In genomic region chr12:84996501-84997398, GRCm38 (mm10) we compare ENCODE assay signal across 8 mouse cellular contexts. TPM values are rescaled to one million over a fixed set of nuclear protein-coding genes. Genes with fewer than 3 reads are reported as not detected.
DNase-seq lines count a peak whose midpoint lies in the region; ATAC-seq and TF ChIP-seq lines count a peak whose summit lies in the region.

No protein-coding gene starts in this region.

- peaks cover 3% of the 10 kb centered on the region; the same call in 1 of the 2 replicates for H3K36me3 ChIP-seq in kidney, embryonic 15.5 days
- no peaks in the 10 kb centered on the region for H3K36me3 ChIP-seq in hindbrain, embryonic 14.5 days (replicated peaks; ENCODE audit: control insufficient read depth, insufficient read depth)
- no peaks in the 10 kb centered on the region for H3K36me3 ChIP-seq in midbrain, embryonic 11.5 days (ENCODE audit: control insufficient read depth, insufficient read depth, low read length)
- no peaks in the 10 kb centered on the region for H3K36me3 ChIP-seq in stomach, embryonic 14.5 days (ENCODE audit: control insufficient read depth, insufficient read depth, low read length)

- peak overlapping the region; percentile 82 for H3K27ac ChIP-seq in kidney, embryonic 15.5 days
- peak overlapping the region; percentile 89 for H3K27ac ChIP-seq in hindbrain, embryonic 14.5 days
- H3K27ac ChIP-seq in midbrain, embryonic 11.5 days (ENCODE audit: low read depth, low read length): peak overlapping the region; percentile 48
- peak overlapping the region; percentile 50 for H3K27ac ChIP-seq in stomach, embryonic 14.5 days (ENCODE audit: low read length)

- ATAC-seq in kidney, embryonic 15.5 days (replicated peaks; ENCODE audit: low FRiP score): peak; percentile 53
- peak; percentile 77 for ATAC-seq in erythroblast, adult 5-6 weeks (replicated peaks; ENCODE audit: low FRiP score, poor library complexity, severe bottlenecking)
- peak; percentile 63; the same call in 1 of the 2 replicates for ATAC-seq in hindbrain, embryonic 14.5 days (ENCODE audit: low FRiP score)
- ATAC-seq in midbrain, embryonic 11.5 days (ENCODE audit: low FRiP score): peak; percentile 72
- peak; percentile 49 for ATAC-seq in stomach, embryonic 14.5 days (ENCODE audit: insufficient number of reproducible peaks, insufficient read depth, low FRiP score, low read depth)

- TF ChIP-seq CTCF in brain, embryonic 14.5 days (IDR thresholded peaks at IDR 0.05; ENCODE audit: borderline replicate concordance, extremely low read depth, insufficient read depth, insufficient read length): no peak

- no peaks in the 10 kb centered on the region for H3K27me3 ChIP-seq in kidney, embryonic 15.5 days
- H3K27me3 ChIP-seq in hindbrain, embryonic 14.5 days (ENCODE audit: control insufficient read depth, insufficient read depth, low read length): no peaks in the 10 kb centered on the region
- no peaks in the 10 kb centered on the region for H3K27me3 ChIP-seq in midbrain, embryonic 11.5 days (ENCODE audit: control insufficient read depth, insufficient read depth, low read length)
- no peaks in the 10 kb centered on the region for H3K27me3 ChIP-seq in stomach, embryonic 14.5 days (ENCODE audit: control insufficient read depth, insufficient read depth, low read length)

- no peak for TF ChIP-seq POLR2A in brain, embryonic 14.5 days (IDR thresholded peaks at IDR 0.05; ENCODE audit: borderline replicate concordance, extremely low read depth, insufficient read depth, insufficient read length, poor library complexity, severe bottlenecking)

- no peak for DNase-seq in kidney, adult 11 months
- peak; percentile 80 for DNase-seq in brain, embryonic 14.5 days (ENCODE audit: low read depth)
- peak; percentile 29 for DNase-seq in hindbrain, embryonic 14.5 days (ENCODE audit: low spot score)
- DNase-seq in left cerebral cortex, postnatal 4 days: peak; percentile 69
- peak; percentile 94 for DNase-seq in midbrain, embryonic 11.5 days (ENCODE audit: low spot score, missing footprints)

- peak overlapping the region; percentile 85 for H3K4me2 ChIP-seq in kidney, embryonic 15.5 days
- peak overlapping the region; percentile 82 for H3K4me2 ChIP-seq in hindbrain, embryonic 14.5 days (replicated peaks)
- H3K4me2 ChIP-seq in midbrain, embryonic 11.5 days: peak overlapping the region; percentile 94
- H3K4me2 ChIP-seq in stomach, embryonic 14.5 days (replicated peaks; ENCODE audit: low read depth, low read length): peak overlapping the region; percentile 89

- peaks cover 28% of the 10 kb centered on the region for H3K4me1 ChIP-seq in kidney, embryonic 15.5 days
- peaks cover 31% of the 10 kb centered on the region for H3K4me1 ChIP-seq in hindbrain, embryonic 14.5 days (replicated peaks; ENCODE audit: control insufficient read depth, insufficient read depth, low read length)
- H3K4me1 ChIP-seq in midbrain, embryonic 11.5 days (ENCODE audit: control insufficient read depth, insufficient read depth, low read length): peaks cover 14% of the 10 kb centered on the region
- peaks cover 17% of the 10 kb centered on the region; the same call in 1 of the 2 replicates for H3K4me1 ChIP-seq in stomach, embryonic 14.5 days (ENCODE audit: control insufficient read depth, insufficient read depth, low read length)

- WGBS in kidney, embryonic 15.5 days: under 1% methylated on average over 44 of the region's 44 CpGs
- under 1% methylated on average over 40 of the region's 44 CpGs for WGBS in hindbrain, embryonic 14.5 days
- 1% methylated on average over 44 of the region's 44 CpGs for WGBS in midbrain, embryonic 11.5 days
- under 1% methylated on average over 44 of the region's 44 CpGs for WGBS in stomach, embryonic 14.5 days

- H3K9ac ChIP-seq in kidney, embryonic 15.5 days: peak overlapping the region; percentile 89
- H3K9ac ChIP-seq in hindbrain, embryonic 14.5 days: peak overlapping the region; percentile 95
- H3K9ac ChIP-seq in midbrain, embryonic 11.5 days (ENCODE audit: low read length): peak overlapping the region; percentile 99
- peak overlapping the region; percentile 93 for H3K9ac ChIP-seq in stomach, embryonic 14.5 days (replicated peaks; ENCODE audit: low read depth, low read length)

- no peaks in the 10 kb centered on the region for H3K9me3 ChIP-seq in kidney, embryonic 15.5 days (replicated peaks)
- no peaks in the 10 kb centered on the region for H3K9me3 ChIP-seq in hindbrain, embryonic 14.5 days (ENCODE audit: control insufficient read depth, low read length)
- H3K9me3 ChIP-seq in midbrain, embryonic 11.5 days (ENCODE audit: control insufficient read depth, low read length): no peaks in the 10 kb centered on the region
- H3K9me3 ChIP-seq in stomach, embryonic 14.5 days (ENCODE audit: control insufficient read depth, low read depth, low read length): peaks cover 3% of the 10 kb centered on the region; the same call in 1 of the 2 replicates

- intact Hi-C loops in left cerebral cortex, postnatal 4 days (cut with DNase I): no loop called here

- peak overlapping the region; percentile 96 for H3K4me3 ChIP-seq in kidney, embryonic 15.5 days (replicated peaks)
- H3K4me3 ChIP-seq in hindbrain, embryonic 14.5 days (replicated peaks; ENCODE audit: low read length): peak overlapping the region; percentile 89
- peak overlapping the region; percentile 96 for H3K4me3 ChIP-seq in midbrain, embryonic 11.5 days (ENCODE audit: low read depth, low read length)
- H3K4me3 ChIP-seq in stomach, embryonic 14.5 days (ENCODE audit: low read depth, low read length): peak overlapping the region; percentile 84

RNA-seq across cellular contexts. Expression of gene Ylpm1, which starts 0.6 kb away (rescaled TPM):
- polyA plus RNA-seq in kidney, embryonic 15.5 days (2015; fragmentation: Nextera tagmentation; extraction: Ambion mirVana): 29.8 and 29.9 TPM in 2 replicates
- polyA plus RNA-seq in brain, embryonic 14.5 days (2012; rRNA removed): 39.8 and 66.7 TPM in 2 replicates
- 25.1 and 28.4 TPM in 2 replicates for total RNA-seq in erythroblast, adult 5-6 weeks (2015; ENCODE audit: low replicate concordance)
- 17.2 and 46.0 TPM in 2 replicates for total RNA-seq in erythroblast, adult 5-6 weeks (2017; ENCODE audit: low replicate concordance)
- 40.1 and 45.0 TPM in 2 replicates for polyA plus RNA-seq in hindbrain, embryonic 14.5 days (2014; fragmentation: Nextera tagmentation; extraction: Ambion mirVana)
- total RNA-seq in left cerebral cortex, postnatal 4 days (2021): 100 to 1,000 TPM; 143 to 145 TPM
- 44.4 and 46.4 TPM in 2 replicates for polyA plus RNA-seq in midbrain, embryonic 11.5 days (2014; fragmentation: Nextera tagmentation; extraction: Ambion mirVana)
- polyA plus RNA-seq in stomach, embryonic 14.5 days (2014; fragmentation: Nextera tagmentation; extraction: Ambion mirVana): 50.8 and 54.5 TPM in 2 replicates

RNA-seq across cellular contexts. Expression of gene Arel1, which starts 26.1 kb away (rescaled TPM):
- polyA plus RNA-seq in kidney, embryonic 15.5 days (2015; fragmentation: Nextera tagmentation; extraction: Ambion mirVana): 11.7 and 13.7 TPM in 2 replicates
- 55.9 and 60.9 TPM in 2 replicates for polyA plus RNA-seq in brain, embryonic 14.5 days (2012; rRNA removed)
- total RNA-seq in erythroblast, adult 5-6 weeks (2015; ENCODE audit: low replicate concordance): 126 and 147 TPM in 2 replicates
- 216 and 219 TPM in 2 replicates for total RNA-seq in erythroblast, adult 5-6 weeks (2017; ENCODE audit: low replicate concordance)
- polyA plus RNA-seq in hindbrain, embryonic 14.5 days (2014; fragmentation: Nextera tagmentation; extraction: Ambion mirVana): 41.0 and 45.0 TPM in 2 replicates
- 10 to 100 TPM; 90.9 to 91.7 TPM for total RNA-seq in left cerebral cortex, postnatal 4 days (2021)
- 24.3 and 24.4 TPM in 2 replicates for polyA plus RNA-seq in midbrain, embryonic 11.5 days (2014; fragmentation: Nextera tagmentation; extraction: Ambion mirVana)
- 15.1 and 15.3 TPM in 2 replicates for polyA plus RNA-seq in stomach, embryonic 14.5 days (2014; fragmentation: Nextera tagmentation; extraction: Ambion mirVana)

RNA-seq across cellular contexts. Expression of gene Fcf1, which starts 26.1 kb away (rescaled TPM):
- polyA plus RNA-seq in kidney, embryonic 15.5 days (2015; fragmentation: Nextera tagmentation; extraction: Ambion mirVana): 137 and 162 TPM in 2 replicates
- 82.0 and 91.1 TPM in 2 replicates for polyA plus RNA-seq in brain, embryonic 14.5 days (2012; rRNA removed)
- 34.8 and 45.6 TPM in 2 replicates for total RNA-seq in erythroblast, adult 5-6 weeks (2015; ENCODE audit: low replicate concordance)
- 26.7 and 61.2 TPM in 2 replicates for total RNA-seq in erythroblast, adult 5-6 weeks (2017; ENCODE audit: low replicate concordance)
- polyA plus RNA-seq in hindbrain, embryonic 14.5 days (2014; fragmentation: Nextera tagmentation; extraction: Ambion mirVana): 77.0 and 85.9 TPM in 2 replicates
- total RNA-seq in left cerebral cortex, postnatal 4 days (2021): 10 to 100 TPM; 41.0 to 47.8 TPM
- 160 and 164 TPM in 2 replicates for polyA plus RNA-seq in midbrain, embryonic 11.5 days (2014; fragmentation: Nextera tagmentation; extraction: Ambion mirVana)
- 145 and 147 TPM in 2 replicates for polyA plus RNA-seq in stomach, embryonic 14.5 days (2014; fragmentation: Nextera tagmentation; extraction: Ambion mirVana)
